Mouse (Mus musculus) hindbrain, embryonic 12.5 days (tissue): Measurements from ENCODE around the gene Dapk2. TPM values are rescaled to one million over a fixed set of nuclear protein-coding genes. Genes with fewer than 3 reads are reported as not detected.

Source experiments
- ATAC-seq: fragments of 200-750 bp; cut with Nextera tagmentation; 2 replicates; pipeline ENCODE4 v1.8.0; 2017; ENCODE audit warnings: moderate TSS enrichment; ENCODE audit not compliant: low FRiP score
- H3K27ac ChIP-seq: fragments of 300-500 bp; sonication (generic); 2 replicates; pipeline ENCODE4 v1.5.1; 2016; ENCODE audit warnings: mild to moderate bottlenecking
- H3K27me3 ChIP-seq: fragments of 300-500 bp; sonication (generic); 2 replicates; pipeline ENCODE4 v1.6.1; 2016; ENCODE audit warnings: mild to moderate bottlenecking
- H3K36me3 ChIP-seq: fragments of 300-500 bp; sonication (generic); 2 replicates; pipeline ENCODE4 v1.6.1; 2016; ENCODE audit warnings: mild to moderate bottlenecking
- H3K4me1 ChIP-seq: fragments of 300-500 bp; sonication (generic); 2 replicates; pipeline ENCODE4 v1.6.1; 2016
- H3K4me2 ChIP-seq: fragments of 300-500 bp; sonication (generic); replicated peaks from 2 replicates; pipeline ENCODE4 v1.6.1; 2016; ENCODE audit warnings: mild to moderate bottlenecking
- H3K4me3 ChIP-seq: fragments of 300-500 bp; sonication (generic); 2 replicates; pipeline ENCODE4 v1.5.1; 2016; ENCODE audit warnings: mild to moderate bottlenecking
- H3K9ac ChIP-seq: fragments of 300-500 bp; sonication (generic); 2 replicates; pipeline ENCODE4 v1.6.1; 2016; ENCODE audit warnings: mild to moderate bottlenecking, moderate library complexity
- H3K9me3 ChIP-seq: fragments of 300-500 bp; sonication (generic); replicated peaks from 2 replicates; pipeline ENCODE4 v1.6.1; 2016; ENCODE audit warnings: mild to moderate bottlenecking
- WGBS: fragments of 180-500 bp; shearing (Covaris S2); methylation state at CpG from one replicate; pipeline ENCODE4 v1.1.7; 2016; 5-methylcytosine and 5-hydroxymethylcytosine counted together
- polyA plus RNA-seq: library from polyadenylated mRNA; unstranded; fragments of >200 nt; fragmentation: Nextera tagmentation; extraction: Ambion mirVana; gene quantifications from 2 replicates; pipeline ENCODE4 v1.2.1, GENCODE M21; 2016

Gene Dapk2
- polyA plus RNA-seq: 3.7 and 3.8 TPM in 2 replicates

DNA sequence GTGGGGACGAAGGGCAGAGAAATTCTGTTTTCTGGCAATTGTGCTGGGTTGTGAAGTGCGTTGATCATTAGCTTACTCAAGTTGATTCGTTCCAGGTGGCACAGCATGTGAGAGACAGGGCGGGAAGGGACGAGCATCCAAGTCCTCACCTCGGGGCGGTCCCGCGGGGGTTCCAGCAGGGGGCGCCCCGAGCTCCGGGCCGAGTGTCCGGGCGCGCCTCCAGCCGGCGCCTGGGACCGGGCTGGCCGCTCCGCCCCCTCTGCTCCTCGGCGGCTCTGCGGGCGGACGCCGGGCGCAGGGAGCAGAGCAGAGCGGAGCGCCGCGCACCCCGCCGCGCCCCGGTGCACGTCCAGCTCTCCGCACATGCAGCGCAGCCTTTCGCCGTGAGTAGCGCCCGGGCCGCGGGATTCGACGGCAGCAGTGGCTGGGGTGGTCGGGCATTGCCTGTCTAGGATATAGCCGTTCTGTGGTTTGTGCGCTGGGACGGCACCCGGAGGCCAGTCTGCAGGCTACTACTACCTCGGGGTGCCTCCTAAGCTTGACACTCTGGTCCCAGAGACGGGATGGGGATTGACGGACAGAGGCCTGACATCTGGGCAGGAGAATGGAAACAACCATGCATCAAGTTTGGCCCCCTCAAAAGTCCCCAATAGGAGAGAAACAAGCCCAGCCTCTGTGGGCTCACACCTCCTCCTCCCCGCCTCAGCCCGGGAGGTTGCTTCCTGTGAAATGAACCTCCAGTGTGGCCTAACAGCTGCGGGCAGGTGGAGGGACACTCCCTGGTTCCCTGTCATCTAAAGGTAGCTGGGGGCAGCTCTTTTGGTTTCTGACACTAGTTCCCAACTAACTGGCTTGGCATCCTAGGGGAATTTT lies at the start of gene Dapk2:
Gene Dapk2, plus strand, starts transcription at position 266 of the 873 bp plus-strand sequence.
- Histone ChIP-seq H3K27ac (no peak within 1 kb of the TSS), H3K9ac (peak within 1 kb of the TSS; percentile 59), H3K9me3 (no peaks in the 10 kb centered on the region), H3K36me3 (no peaks in the 10 kb centered on the region), H3K4me3 (peak within 1 kb of the TSS; percentile 39), H3K27me3 (peaks cover 30% of the 10 kb centered on the region), H3K4me1 (peaks cover 8% of the 10 kb centered on the region; the same call in 1 of the 2 replicates), H3K4me2 (peak within 1 kb of the TSS; percentile 61)
- peak; percentile 68 for ATAC-seq
- whole genome bisulfite sequencing: 3% methylated on average over 58 of the region's 58 CpGs

DNA sequence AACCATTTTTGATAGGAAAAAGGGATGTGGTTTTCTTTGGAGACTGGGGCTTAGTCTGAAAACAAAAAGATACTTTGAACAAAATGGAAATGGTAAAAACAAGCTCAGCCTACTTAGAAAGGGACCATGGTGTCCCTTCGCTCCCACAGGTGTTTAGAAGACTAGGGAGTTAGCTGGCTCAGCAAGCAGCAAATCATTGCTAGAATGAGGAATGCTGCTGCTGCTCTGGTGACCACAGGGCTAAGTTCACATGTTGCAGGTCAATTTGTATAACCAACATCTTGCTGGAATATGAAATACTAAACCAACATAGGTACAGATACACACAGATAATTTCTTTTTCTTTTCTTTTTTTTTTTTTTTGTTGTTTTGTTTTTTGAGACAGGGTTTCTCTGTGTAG lies 48.4 kb upstream of the Dapk2 start:
- no peak overlapping the region for H3K9ac ChIP-seq
- peaks cover 13% of the 10 kb centered on the region for H3K4me1 ChIP-seq
- peaks cover 49% of the 10 kb centered on the region for H3K36me3 ChIP-seq
- no peak overlapping the region for H3K4me2 ChIP-seq
- 98% methylated on average over 1 of the region's 1 CpGs for whole genome bisulfite sequencing
- H3K4me3 ChIP-seq: no peak overlapping the region
- ATAC-seq: no peak
- H3K9me3 ChIP-seq: no peaks in the 10 kb centered on the region
- H3K27me3 ChIP-seq: no peaks in the 10 kb centered on the region
- no peak overlapping the region for H3K27ac ChIP-seq

DNA sequence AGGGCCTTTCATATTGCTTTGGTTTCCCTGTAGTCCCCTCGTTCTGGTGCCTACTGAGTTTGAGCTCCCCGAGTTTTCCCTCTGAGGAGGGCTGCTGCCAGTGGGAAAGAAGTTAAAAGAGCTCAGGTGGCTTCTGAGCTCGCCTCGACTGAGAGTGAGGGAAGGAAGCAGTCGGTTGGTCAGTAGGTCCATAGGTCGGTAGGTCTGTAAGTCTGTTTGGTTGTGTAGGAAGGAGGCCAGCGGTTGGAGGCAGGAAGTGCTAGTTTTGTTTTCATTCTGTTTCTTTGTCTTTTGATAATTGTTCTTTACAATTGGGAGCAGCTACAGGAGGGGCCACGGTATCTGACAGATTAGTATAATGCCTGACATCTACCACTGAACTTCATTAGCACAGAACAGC lies 47.9 kb upstream of the Dapk2 start:
- H3K9ac ChIP-seq: no peak overlapping the region
- no peak overlapping the region for H3K4me2 ChIP-seq
- 57% methylated on average over 8 of the region's 8 CpGs for WGBS
- H3K27ac ChIP-seq: peak overlapping the region; percentile 76
- no peaks in the 10 kb centered on the region for H3K27me3 ChIP-seq
- H3K9me3 ChIP-seq: no peaks in the 10 kb centered on the region
- no peak for ATAC-seq
- H3K4me3 ChIP-seq: no peak overlapping the region
- peaks cover 48% of the 10 kb centered on the region for H3K36me3 ChIP-seq
- peaks cover 13% of the 10 kb centered on the region for H3K4me1 ChIP-seq

DNA sequence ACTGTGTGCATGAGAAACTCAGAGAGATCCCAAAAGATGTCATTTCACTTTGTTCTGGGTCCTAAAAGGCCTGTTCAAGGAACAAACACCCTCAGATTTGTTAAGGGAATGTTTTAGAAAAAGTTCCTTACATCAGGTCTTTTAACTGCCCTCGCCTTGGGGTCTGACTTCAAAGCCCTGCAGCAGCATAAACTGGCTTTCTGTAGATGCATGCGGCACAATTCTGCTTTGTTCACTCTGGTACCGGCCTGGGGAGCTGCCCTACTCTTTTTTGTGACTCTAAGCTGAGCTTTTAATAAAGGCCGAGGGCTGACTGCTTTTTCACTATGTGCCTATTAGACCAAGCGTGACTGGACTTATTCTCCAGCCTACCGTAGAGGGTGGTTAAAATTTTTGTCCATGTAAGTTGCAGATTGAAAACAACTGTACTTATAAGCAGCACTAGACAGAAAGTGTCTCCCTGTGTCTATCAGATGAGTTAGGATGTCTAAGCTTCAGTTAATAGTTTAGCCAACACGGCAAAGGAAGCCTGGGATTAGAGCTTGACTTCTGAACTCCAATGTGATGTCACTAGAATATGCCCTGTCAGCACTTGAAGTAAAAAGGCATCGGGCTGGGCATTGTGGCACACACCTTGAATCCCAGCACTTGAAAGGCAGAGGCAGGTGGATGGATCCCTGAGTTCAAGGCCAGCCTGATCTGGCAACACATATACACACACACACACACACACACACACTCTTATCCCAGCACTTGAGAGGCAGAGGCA lies 47.2 kb upstream of the Dapk2 start:
- ATAC-seq: no peak
- H3K9ac ChIP-seq: no peak overlapping the region

DNA sequence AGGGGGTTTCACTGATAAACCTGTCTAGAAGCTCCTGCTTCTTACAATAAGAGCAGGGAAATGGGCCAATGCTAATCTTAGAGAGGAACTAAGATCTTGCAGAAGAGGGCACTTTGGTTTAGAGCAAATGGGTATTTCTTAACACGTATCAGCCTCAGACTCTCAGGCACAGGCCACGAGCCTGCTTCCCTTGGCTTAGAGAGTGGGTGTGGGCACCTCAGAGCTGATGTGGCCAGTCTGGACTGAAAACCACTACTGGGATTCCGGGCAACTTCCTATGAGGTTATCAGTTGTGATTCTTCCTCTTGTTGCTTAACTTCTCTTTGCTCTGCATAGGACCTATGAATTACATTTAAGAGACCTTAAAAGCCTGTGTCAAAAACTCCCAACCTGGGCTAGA lies 43.7 kb upstream of the Dapk2 start:
- no peak for ATAC-seq
- peaks cover 17% of the 10 kb centered on the region for H3K4me1 ChIP-seq
- H3K4me3 ChIP-seq: no peak overlapping the region
- H3K27me3 ChIP-seq: no peaks in the 10 kb centered on the region
- H3K9me3 ChIP-seq: no peaks in the 10 kb centered on the region
- WGBS: 100% methylated on average over 3 of the region's 3 CpGs
- H3K36me3 ChIP-seq: peaks cover 20% of the 10 kb centered on the region
- no peak overlapping the region for H3K4me2 ChIP-seq
- no peak overlapping the region for H3K9ac ChIP-seq
- no peak overlapping the region for H3K27ac ChIP-seq

More for the DNA sequence above, 47.2 kb upstream of the Dapk2 start:
- Histone ChIP-seq H3K4me3 (no peak overlapping the region), H3K27ac (peak overlapping the region; percentile 76), H3K9me3 (no peaks in the 10 kb centered on the region), H3K4me1 (peaks cover 13% of the 10 kb centered on the region), H3K27me3 (no peaks in the 10 kb centered on the region), H3K36me3 (peaks cover 43% of the 10 kb centered on the region), H3K4me2 (no peak overlapping the region)
- 40% methylated on average over 8 of the region's 8 CpGs for WGBS

DNA sequence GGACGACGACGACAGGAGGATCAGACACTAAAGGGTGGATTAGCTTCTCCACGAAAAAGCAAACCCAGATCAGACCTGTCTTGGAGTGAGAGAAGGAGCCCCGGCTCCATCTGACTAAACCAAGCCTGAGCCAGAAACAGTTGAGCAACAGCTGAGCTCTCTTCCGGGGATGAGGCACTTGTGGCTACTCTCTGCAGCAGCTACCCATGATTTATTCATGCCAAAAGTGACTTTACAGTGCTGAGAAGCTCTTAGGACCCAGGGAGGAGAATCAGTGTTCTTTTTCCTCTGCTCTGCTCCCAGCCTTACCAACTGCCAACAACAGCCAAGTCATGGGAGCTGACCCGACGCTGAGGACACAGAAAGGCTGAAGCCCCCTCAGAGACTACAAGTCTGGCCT lies 41.1 kb upstream of the Dapk2 start:
- no peak overlapping the region for H3K4me3 ChIP-seq
- H3K9me3 ChIP-seq: no peaks in the 10 kb centered on the region
- H3K27ac ChIP-seq: no peak overlapping the region
- H3K4me2 ChIP-seq: no peak overlapping the region
- H3K9ac ChIP-seq: no peak overlapping the region
- H3K27me3 ChIP-seq: no peaks in the 10 kb centered on the region
- peaks cover 20% of the 10 kb centered on the region for H3K36me3 ChIP-seq
- no peak for ATAC-seq
- WGBS: 70% methylated on average over 8 of the region's 8 CpGs
- H3K4me1 ChIP-seq: peaks cover 12% of the 10 kb centered on the region; the same call in 1 of the 2 replicates

DNA sequence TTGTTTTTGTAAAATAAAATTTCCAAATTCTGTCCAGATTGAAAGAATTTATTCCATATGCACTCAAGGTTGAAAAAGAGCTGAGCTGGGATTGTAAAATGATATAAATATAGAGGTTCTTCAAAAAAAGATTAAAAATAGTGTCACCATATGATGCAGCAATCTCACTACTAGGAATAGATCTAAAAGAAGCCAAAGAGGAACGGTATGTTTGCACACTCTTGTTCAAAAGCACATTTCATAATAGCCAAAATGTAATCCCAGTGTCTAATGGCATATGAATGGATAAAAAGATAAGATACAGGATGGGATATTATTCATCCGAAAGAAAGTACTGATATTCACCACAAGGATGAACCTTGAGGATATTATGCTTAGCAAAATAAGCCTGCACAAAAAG lies 38.5 kb upstream of the Dapk2 start:
- no peak overlapping the region for H3K27ac ChIP-seq
- no peak overlapping the region for H3K4me2 ChIP-seq
- H3K4me3 ChIP-seq: no peak overlapping the region
- WGBS: 96% methylated on average over 2 of the region's 2 CpGs
- H3K9me3 ChIP-seq: no peaks in the 10 kb centered on the region
- no peak for ATAC-seq
- H3K9ac ChIP-seq: no peak overlapping the region
- H3K27me3 ChIP-seq: no peaks in the 10 kb centered on the region
- H3K36me3 ChIP-seq: peaks cover 7% of the 10 kb centered on the region
- peaks cover 25% of the 10 kb centered on the region for H3K4me1 ChIP-seq

DNA sequence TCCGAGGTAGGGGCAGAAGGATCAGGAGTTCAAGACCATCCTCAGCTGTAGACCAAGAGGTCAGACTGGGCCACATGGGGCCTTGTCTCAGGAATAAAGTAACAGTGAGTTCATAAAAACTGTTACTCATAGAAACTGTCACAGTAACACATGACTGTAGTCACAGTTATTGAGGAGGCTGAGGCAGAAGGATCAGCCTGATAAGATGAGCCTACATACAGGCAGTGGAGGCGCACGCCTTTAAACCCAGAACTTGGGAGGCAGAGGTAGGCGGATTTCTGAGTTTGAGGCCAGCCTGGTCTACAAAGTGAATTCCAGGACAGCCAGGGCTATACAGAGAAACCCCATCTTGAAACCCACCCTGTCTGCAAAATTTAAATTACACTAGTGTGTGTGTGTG lies 37.9 kb upstream of the Dapk2 start:
- WGBS: 95% methylated on average over 4 of the region's 4 CpGs
- Histone ChIP-seq H3K4me2 (no peak overlapping the region), H3K9ac (no peak overlapping the region), H3K9me3 (no peaks in the 10 kb centered on the region), H3K36me3 (peaks cover 2% of the 10 kb centered on the region; the same call in 1 of the 2 replicates), H3K27ac (no peak overlapping the region), H3K27me3 (no peaks in the 10 kb centered on the region), H3K4me1 (peaks cover 25% of the 10 kb centered on the region), H3K4me3 (no peak overlapping the region)
- ATAC-seq: no peak

DNA sequence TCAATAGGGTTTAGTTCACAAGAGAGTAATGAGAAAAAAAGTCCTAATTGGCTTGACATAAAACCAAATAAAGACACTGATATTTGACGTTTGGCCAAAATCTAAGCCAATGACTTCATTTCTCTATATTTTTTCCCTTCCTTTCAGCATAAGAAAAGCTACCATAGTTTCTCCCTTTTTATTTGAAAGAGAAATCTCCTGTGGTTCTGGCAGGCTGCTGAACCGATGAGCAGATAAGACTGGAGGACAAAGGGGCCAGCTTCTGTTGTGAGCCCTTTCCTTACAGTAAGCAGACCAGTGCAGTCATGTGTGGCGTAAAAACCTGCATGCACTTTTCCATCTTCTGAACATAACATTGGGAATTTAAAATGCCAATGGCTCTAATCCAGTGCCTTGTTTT lies 37.1 kb upstream of the Dapk2 start:
- Histone ChIP-seq H3K27ac (peak overlapping the region; percentile 30; the same call in 1 of the 2 replicates), H3K9me3 (no peaks in the 10 kb centered on the region), H3K9ac (no peak overlapping the region), H3K36me3 (no peaks in the 10 kb centered on the region), H3K4me1 (peaks cover 29% of the 10 kb centered on the region), H3K4me3 (no peak overlapping the region), H3K27me3 (no peaks in the 10 kb centered on the region), H3K4me2 (no peak overlapping the region)
- 81% methylated on average over 3 of the region's 3 CpGs for WGBS
- ATAC-seq: no peak

DNA sequence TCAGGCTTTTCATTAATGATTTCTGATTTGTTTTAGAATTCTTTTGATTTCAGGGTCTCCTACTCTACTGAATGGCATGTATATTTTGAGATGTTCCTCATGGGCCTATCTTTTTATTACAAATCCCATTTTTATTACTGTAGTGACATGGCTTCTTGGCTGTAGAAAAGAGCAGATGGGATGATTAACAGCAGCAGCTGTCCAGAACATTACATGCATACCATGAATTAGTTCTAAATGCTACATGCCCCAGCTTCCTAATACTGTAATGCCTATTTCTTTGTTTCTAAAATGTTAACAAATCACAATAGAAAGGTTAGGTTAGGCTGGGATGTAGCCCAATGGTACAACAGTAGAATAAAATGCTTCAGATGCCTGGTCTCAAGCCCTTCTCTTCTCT lies 36.6 kb upstream of the Dapk2 start:
- H3K4me3 ChIP-seq: no peak overlapping the region
- ATAC-seq: no peak
- no peak overlapping the region for H3K9ac ChIP-seq
- peak overlapping the region; percentile 44; the same call in 1 of the 2 replicates for H3K27ac ChIP-seq
- no peaks in the 10 kb centered on the region for H3K9me3 ChIP-seq
- no peak overlapping the region for H3K4me2 ChIP-seq
- H3K4me1 ChIP-seq: peaks cover 30% of the 10 kb centered on the region
- no peaks in the 10 kb centered on the region for H3K36me3 ChIP-seq
- no peaks in the 10 kb centered on the region for H3K27me3 ChIP-seq

DNA sequence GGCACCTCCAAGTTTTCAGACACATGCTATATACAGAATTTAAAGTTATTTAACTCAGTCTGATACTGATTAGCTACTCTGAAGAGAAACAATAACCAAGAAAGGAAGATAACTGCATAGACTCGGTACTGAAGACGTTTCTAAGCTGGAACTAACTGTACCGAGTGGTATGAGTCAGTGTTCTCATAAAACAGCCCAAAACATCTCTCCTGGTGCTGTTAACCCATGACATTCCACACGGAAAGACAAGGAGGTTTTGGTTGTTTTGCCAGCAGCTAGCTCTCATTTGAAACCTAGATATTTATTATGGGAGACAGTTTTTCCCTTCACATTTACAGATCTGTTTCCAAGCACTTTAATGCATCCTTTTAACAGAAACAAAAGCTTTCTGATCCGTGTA lies 34.4 kb upstream of the Dapk2 start:
- 19% methylated on average over 5 of the region's 5 CpGs for WGBS
- Histone ChIP-seq H3K27ac (no peak overlapping the region), H3K27me3 (no peaks in the 10 kb centered on the region), H3K36me3 (no peaks in the 10 kb centered on the region), H3K9me3 (no peaks in the 10 kb centered on the region), H3K4me3 (peak overlapping the region; percentile 74), H3K9ac (peak overlapping the region; percentile 82), H3K4me2 (peak overlapping the region; percentile 70), H3K4me1 (peaks cover 39% of the 10 kb centered on the region)
- ATAC-seq: no peak

DNA sequence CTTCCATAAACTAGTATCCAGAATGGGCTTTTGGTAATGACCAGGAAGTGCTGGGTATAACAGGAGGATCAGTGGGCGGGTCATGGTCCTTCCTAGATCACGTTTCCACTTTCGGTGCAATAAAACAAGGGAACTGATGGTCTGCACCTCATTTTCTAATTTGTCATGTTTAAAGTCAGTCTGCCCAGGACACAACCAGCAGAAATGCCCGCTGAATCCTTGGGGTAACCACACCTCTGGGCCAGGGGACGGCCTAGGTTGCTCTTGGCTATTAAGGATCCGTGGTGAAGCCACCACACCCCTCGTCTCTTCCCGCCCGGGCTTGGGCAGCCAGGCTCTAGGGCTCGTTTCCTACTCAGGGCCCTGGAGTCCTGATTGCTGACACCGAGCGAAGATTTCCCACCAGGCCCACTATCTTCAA lies 33.9 kb upstream of the Dapk2 start:
- Histone ChIP-seq H3K4me2 (peak overlapping the region; percentile 70), H3K27ac (peak overlapping the region; percentile 89), H3K9me3 (no peaks in the 10 kb centered on the region), H3K36me3 (no peaks in the 10 kb centered on the region), H3K27me3 (no peaks in the 10 kb centered on the region), H3K9ac (peak overlapping the region; percentile 82), H3K4me3 (peak overlapping the region; percentile 74), H3K4me1 (peaks cover 39% of the 10 kb centered on the region)
- ATAC-seq: peak; percentile 37
- 1% methylated on average over 12 of the region's 12 CpGs for WGBS
